ENCODE assay signal across 12 mouse cellular contexts in genomic region chr14:93066732-93067410, GRCm38 (mm10).
DNase-seq lines count a peak whose midpoint lies in the region; ATAC-seq and TF ChIP-seq lines count a peak whose summit lies in the region.
"Had no signal": no experiment of that assay in that cellular context is flagged by ENCODE, and none has a peak within 500 bp of the region (broad histone marks: within the 10 kb centered on the region; RNA-seq: fewer than 3 reads in every experiment).

No protein-coding gene starts in this region.

- H3K4me2 ChIP-seq in lung, embryonic 15.5 days = no peak overlapping the region
- peak overlapping the region; percentile 9; the same call in 1 of the 2 replicates for H3K4me2 ChIP-seq in hindbrain, embryonic 13.5 days
- peak overlapping the region; percentile 5; the same call in 1 of the 2 replicates for H3K4me2 ChIP-seq in neural tube, embryonic 12.5 days (replicated peaks)
- H3K4me2 ChIP-seq: heart, embryonic 12.5 days; stomach, embryonic 15.5 days had no signal

- H3K36me3 ChIP-seq in lung, embryonic 15.5 days = no peaks in the 10 kb centered on the region
- H3K36me3 ChIP-seq in forebrain, embryonic 10.5 days (replicated peaks) = no peaks in the 10 kb centered on the region
- no peaks in the 10 kb centered on the region for H3K36me3 ChIP-seq in hindbrain, embryonic 13.5 days
- H3K36me3 ChIP-seq in neural tube, embryonic 12.5 days = no peaks in the 10 kb centered on the region
- H3K36me3 ChIP-seq in kidney, adult 2 months (ENCODE audit: control insufficient read depth, insufficient read depth, low read length) = no peaks in the 10 kb centered on the region
- H3K36me3 ChIP-seq: heart, embryonic 12.5 days; stomach, embryonic 15.5 days had no signal

- no peaks in the 10 kb centered on the region for H3K27me3 ChIP-seq in lung, embryonic 15.5 days
- H3K27me3 ChIP-seq in forebrain, embryonic 10.5 days (ENCODE audit: poor library complexity, severe bottlenecking) = no peaks in the 10 kb centered on the region
- H3K27me3 ChIP-seq in hindbrain, embryonic 13.5 days = no peaks in the 10 kb centered on the region
- H3K27me3 ChIP-seq in neural tube, embryonic 12.5 days (replicated peaks) = no peaks in the 10 kb centered on the region
- no peaks in the 10 kb centered on the region for H3K27me3 ChIP-seq in kidney, adult 2 months (replicated peaks; ENCODE audit: control insufficient read depth, insufficient read depth, low read length)
- H3K27me3 ChIP-seq: CH12.LX; heart, embryonic 12.5 days; stomach, embryonic 15.5 days had no signal

- H3K4me3 ChIP-seq in lung, embryonic 15.5 days = no peak overlapping the region
- H3K4me3 ChIP-seq in lung, adult 2 months (replicated peaks; ENCODE audit: extremely low read depth, low read depth, low read length) = no peak overlapping the region
- H3K4me3 ChIP-seq in forebrain, embryonic 10.5 days = no peak overlapping the region
- no peak overlapping the region for H3K4me3 ChIP-seq in hindbrain, embryonic 13.5 days
- H3K4me3 ChIP-seq in neural tube, embryonic 12.5 days = no peak overlapping the region
- no peak overlapping the region for H3K4me3 ChIP-seq in kidney, adult 2 months (ENCODE audit: insufficient read depth, low read depth, low read length)
- H3K4me3 ChIP-seq: heart, embryonic 12.5 days; stomach, embryonic 15.5 days had no signal

- no peaks in the 10 kb centered on the region for H3K9me3 ChIP-seq in lung, embryonic 15.5 days
- H3K9me3 ChIP-seq in forebrain, embryonic 10.5 days = no peaks in the 10 kb centered on the region
- H3K9me3 ChIP-seq in hindbrain, embryonic 13.5 days = no peaks in the 10 kb centered on the region
- H3K9me3 ChIP-seq in neural tube, embryonic 12.5 days = no peaks in the 10 kb centered on the region
- H3K9me3 ChIP-seq: heart, embryonic 12.5 days; stomach, embryonic 15.5 days had no signal

- no peak for DNase-seq in lung, adult 2 months
- no peak for DNase-seq in forebrain, embryonic 10.5 days (ENCODE audit: extremely low spot score, low spot score)
- DNase-seq in spleen, postnatal 10 days (ENCODE audit: low spot score in 2 of 2) = no peak
- no peak for DNase-seq in kidney, adult 2 months
- no peak for DNase-seq in urinary bladder, postnatal 10 days (ENCODE audit: low spot score)
- DNase-seq: kidney, adult 11 months had no signal

- WGBS in lung, embryonic 15.5 days = 30% methylated on average over 8 of the region's 8 CpGs
- 55% methylated on average over 8 of the region's 8 CpGs for WGBS in lung, adult 2 months
- 50% methylated on average over 8 of the region's 8 CpGs for WGBS in forebrain, embryonic 10.5 days
- 25% methylated on average over 8 of the region's 8 CpGs for WGBS in hindbrain, embryonic 13.5 days
- 27% methylated on average over 8 of the region's 8 CpGs for WGBS in neural tube, embryonic 12.5 days
- WGBS in kidney, adult 2 months = 71% methylated on average over 8 of the region's 8 CpGs

- peaks cover 18% of the 10 kb centered on the region for H3K4me1 ChIP-seq in lung, embryonic 15.5 days
- H3K4me1 ChIP-seq in lung, adult 2 months (ENCODE audit: control insufficient read depth, insufficient read depth, low read length) = no peaks in the 10 kb centered on the region
- H3K4me1 ChIP-seq in forebrain, embryonic 10.5 days = peaks cover 49% of the 10 kb centered on the region
- H3K4me1 ChIP-seq in hindbrain, embryonic 13.5 days (replicated peaks) = peaks cover 20% of the 10 kb centered on the region
- H3K4me1 ChIP-seq in neural tube, embryonic 12.5 days = peaks cover 23% of the 10 kb centered on the region; the same call in 1 of the 2 replicates
- H3K4me1 ChIP-seq in kidney, adult 2 months (ENCODE audit: control insufficient read depth, insufficient read depth, low read length) = no peaks in the 10 kb centered on the region
- H3K4me1 ChIP-seq: stomach, embryonic 15.5 days had no signal

- ATAC-seq in lung, embryonic 15.5 days (ENCODE audit: borderline replicate concordance, extremely low read depth, low FRiP score, low TSS enrichment) = peak; percentile 84
- ATAC-seq in hindbrain, embryonic 13.5 days (ENCODE audit: low FRiP score) = peak; percentile 85
- ATAC-seq in neural tube, embryonic 12.5 days (ENCODE audit: low FRiP score, low read depth) = peak; percentile 73

- no peak for TF ChIP-seq POLR2A in lung, adult 2 months (IDR thresholded peaks at IDR 0.05; ENCODE audit: borderline replicate concordance, extremely low read depth, low read depth, low read length)
- TF ChIP-seq POLR2A in kidney, adult 2 months (IDR thresholded peaks at IDR 0.05; ENCODE audit: low read depth, low read length) = no peak

- H3K27ac ChIP-seq in lung, embryonic 15.5 days = peak overlapping the region; percentile 38; the same call in 1 of the 2 replicates
- H3K27ac ChIP-seq in forebrain, embryonic 10.5 days = peak overlapping the region; percentile 85
- peak overlapping the region; percentile 61 for H3K27ac ChIP-seq in hindbrain, embryonic 13.5 days
- no peak overlapping the region for H3K27ac ChIP-seq in neural tube, embryonic 12.5 days
- no peak overlapping the region for H3K27ac ChIP-seq in kidney, adult 2 months (ENCODE audit: insufficient read depth, low read depth, low read length)
- H3K27ac ChIP-seq: stomach, embryonic 15.5 days had no signal

- no peak overlapping the region for H3K9ac ChIP-seq in lung, embryonic 15.5 days
- H3K9ac ChIP-seq in hindbrain, embryonic 13.5 days = no peak overlapping the region
- no peak overlapping the region for H3K9ac ChIP-seq in neural tube, embryonic 12.5 days
- H3K9ac ChIP-seq: heart, embryonic 12.5 days; stomach, embryonic 15.5 days had no signal

- no peak for TF ChIP-seq CTCF in lung, adult 2 months (IDR thresholded peaks at IDR 0.05; ENCODE audit: insufficient read depth, low read length)
- no peak for TF ChIP-seq CTCF in kidney, adult 2 months (conservative IDR thresholded peaks at IDR 0.05; ENCODE audit: insufficient read depth, insufficient read length, low read depth, low read length)

Comparison
In these comparisons a context has a peak if more than half of its experiments do, and no peak if none do; other contexts are left out.
1. H3K27ac ChIP-seq: peak in lung, embryonic 15.5 days (single experiment), forebrain, embryonic 10.5 days (single experiment) and hindbrain, embryonic 13.5 days (single experiment); none in neural tube, embryonic 12.5 days (single experiment) and kidney, adult 2 months (single experiment).
2. Peak in every context shown above with its lines, with median percentiles within 50 percentile points of each other: ATAC-seq.